Mouse (Mus musculus) NIH3T3 (cell line): ENCODE results near the gene Itgb3bp.

ENCODE experiments used
- DNase-seq: peaks from one replicate; pipeline ENCODE4 v3.0.0-alpha.2; 2012; ENCODE audit warnings: low read depth

Itgb3bp gene

DNA sequence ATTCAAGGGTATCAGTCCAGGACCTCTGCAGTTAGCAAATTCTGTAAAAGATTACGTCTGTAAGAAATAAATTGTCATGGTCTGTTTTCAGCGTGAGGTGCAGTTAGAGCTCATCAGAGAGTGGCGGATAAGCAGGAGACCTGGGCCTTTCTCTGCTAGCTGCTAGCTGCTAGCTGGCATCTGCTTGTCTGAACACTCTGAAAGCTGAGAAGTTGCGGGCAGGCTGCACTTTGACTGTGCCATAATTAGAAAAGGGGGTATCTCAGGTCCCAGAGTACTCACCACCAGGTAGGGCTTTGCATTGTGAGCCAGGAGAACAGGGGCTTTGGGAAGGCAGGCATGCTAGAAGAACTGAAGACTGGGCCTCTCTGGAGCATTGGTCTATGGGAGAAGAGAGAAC is 2.2 kb upstream of the Itgb3bp start:
- no peak for DNase-seq

DNA sequence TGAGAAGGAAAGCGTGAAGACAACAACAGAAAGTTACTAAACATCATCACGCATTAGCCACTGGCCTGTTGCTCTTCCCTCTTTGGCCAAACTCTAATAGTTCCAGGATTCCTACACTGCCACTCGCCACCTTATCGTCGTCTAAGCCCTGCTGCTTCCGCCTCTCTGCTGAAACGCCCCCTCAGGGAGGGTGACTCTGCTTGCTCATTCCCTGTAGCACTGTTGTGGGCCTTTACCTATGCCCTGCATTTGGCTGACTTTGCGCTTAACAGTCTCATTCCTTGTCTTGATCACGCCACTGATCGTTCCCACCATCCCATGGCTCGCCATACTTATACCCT is 1.6 kb upstream of the Itgb3bp start:
- DNase-seq: no peak

GRCm38 (mm10) chr4:99930518-99931239 is 1.1 kb upstream of the Itgb3bp start:
- peak; percentile 33 for DNase-seq

GRCm38 (mm10) chr4:99929149-99929612 is 432 bp downstream of the Itgb3bp start, which contains the start of gene Pgm1:
Pgm1 (plus strand) TSS chr4:99929414.
- DNase-seq: peak; percentile 89

DNA sequence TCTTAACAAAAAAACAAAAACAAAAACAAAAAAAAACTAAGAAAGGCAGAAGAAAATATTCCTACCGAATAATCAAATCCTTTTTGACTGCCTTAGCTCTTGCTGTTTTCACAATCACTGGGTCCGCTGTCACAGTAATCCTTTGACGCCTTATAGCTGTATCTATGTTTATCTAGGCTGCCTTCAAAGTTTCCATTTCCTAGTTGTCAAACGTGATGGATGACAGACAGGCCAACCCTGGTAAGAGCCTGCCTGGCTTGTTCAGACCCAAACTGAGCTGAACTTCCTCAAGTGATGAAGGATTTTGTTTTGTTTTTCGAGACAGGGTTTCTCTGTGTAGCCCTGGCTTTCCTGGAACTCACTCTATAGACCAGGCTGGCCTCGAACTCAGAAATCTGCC is 1.1 kb downstream of the Itgb3bp start:
- DNase-seq: no peak

- DNase-seq: no peak
Observed at GRCm38 (mm10) chr4:99926380-99926779, 3.2 kb downstream of the Itgb3bp start.

GRCm38 (mm10) chr4:99913894-99914451 is 15.6 kb downstream of the Itgb3bp start:
- DNase-seq: peak; percentile 84

DNA sequence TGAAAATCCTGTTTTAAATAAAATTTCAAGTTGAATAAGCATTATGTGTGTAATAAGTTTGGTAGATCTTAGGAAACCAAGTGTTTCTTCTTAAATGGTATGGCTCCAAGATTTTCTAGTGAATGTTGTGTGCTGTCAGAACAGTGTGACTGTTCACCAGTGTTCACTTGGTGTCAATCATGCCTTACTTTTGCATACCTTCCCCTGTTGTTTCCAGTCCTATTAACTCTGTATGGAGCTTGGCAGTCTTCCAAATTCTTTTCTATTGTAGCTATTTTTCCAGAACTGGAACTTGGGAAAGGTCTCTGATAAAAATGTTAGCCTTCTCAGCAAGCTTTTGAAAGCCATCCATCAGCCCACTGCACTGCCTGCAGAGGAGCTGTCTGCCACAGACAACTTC is 47.2 kb downstream of the Itgb3bp start:
- peak; percentile 7 for DNase-seq

- peak; percentile 83 for DNase-seq
Observed at GRCm38 (mm10) chr4:99881882-99882281, 47.7 kb downstream of the Itgb3bp start.

- peak; percentile 93 for DNase-seq
Observed at GRCm38 (mm10) chr4:99829094-99830073, 100.2 kb downstream of the Itgb3bp start, which contains the start of gene Efcab7. Efcab7 (plus strand) TSS chr4:99829198.

- DNase-seq: no peak
Observed at GRCm38 (mm10) chr4:99828739-99829093, 100.9 kb downstream of the Itgb3bp start.

- no peak for DNase-seq
Observed at GRCm38 (mm10) chr4:99828337-99828736, 101.3 kb downstream of the Itgb3bp start.

DNA sequence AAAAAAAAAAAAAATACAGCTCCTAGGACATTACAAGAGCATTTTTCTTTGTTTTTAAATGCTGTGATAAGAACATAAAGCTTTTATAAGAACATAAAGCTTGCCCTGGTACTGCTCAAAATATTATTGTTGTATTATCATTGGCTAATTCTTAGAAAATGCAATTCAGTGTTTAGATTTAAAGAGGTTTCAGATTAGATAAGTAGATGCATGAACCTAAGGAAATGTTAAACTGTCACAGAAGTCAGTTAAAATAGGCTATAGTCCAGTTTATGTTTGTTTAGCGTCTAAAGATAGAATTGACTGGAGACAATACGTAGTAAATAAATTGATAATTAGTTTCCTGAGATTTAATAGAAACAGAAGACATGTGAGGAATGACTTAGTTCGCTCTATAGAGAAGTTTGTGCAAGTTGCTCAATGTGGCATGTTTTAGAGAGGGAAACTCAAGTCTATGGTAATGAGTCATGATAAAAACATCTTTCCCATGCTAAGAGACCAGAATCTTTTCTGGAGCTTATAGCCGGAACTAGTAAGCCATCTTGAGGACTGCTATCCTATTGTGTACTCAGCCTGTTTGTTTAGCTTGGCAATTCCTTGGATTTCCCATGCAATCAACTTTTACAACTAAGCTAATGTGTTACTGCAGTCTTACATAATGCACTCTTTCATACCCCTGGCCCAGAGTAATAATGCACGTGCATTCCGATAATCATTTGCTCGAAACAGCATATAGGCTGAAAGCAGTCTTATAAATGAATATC is 112.7 kb downstream of the Itgb3bp start:
- DNase-seq: peak; percentile 71

DNA sequence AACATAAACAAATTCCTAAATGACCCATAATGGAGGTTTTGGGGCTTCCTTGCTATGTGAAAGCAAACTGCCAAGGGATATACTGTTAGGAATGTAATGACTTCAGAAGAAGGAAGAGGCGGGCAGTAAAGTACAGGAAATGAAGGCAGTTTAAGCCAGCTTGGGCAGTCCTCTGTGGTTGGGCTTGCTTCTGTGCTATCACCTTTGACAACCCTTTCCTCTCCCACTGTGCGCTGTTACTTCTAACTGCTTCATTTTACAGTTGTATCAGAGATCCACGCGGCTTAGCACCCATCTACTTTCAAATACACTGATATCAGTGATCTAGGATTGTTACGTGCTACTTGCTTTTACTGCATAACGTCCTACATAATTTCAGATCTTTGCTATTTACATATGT is 137.2 kb downstream of the Itgb3bp start:
- DNase-seq: no peak

DNA sequence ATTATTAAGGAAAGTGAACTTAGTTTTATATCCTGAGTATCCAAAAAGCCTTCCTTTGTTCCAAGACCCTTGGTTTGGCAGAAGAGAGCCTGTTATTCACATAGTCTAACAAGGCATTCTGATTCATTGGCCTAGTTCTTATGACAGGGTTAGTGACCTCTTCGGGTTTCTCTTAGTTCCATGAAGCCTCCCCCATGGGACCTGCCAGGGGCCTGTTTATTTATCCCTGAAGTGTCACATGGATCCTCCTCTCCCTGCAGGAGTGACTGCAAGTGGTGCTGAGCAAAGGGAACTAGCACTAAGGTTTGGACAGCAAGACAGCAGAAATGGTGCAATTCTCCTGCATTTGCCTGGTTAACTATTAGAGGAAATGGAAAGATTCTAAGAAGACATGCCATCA is 156.6 kb downstream of the Itgb3bp start:
- no peak for DNase-seq

DNA sequence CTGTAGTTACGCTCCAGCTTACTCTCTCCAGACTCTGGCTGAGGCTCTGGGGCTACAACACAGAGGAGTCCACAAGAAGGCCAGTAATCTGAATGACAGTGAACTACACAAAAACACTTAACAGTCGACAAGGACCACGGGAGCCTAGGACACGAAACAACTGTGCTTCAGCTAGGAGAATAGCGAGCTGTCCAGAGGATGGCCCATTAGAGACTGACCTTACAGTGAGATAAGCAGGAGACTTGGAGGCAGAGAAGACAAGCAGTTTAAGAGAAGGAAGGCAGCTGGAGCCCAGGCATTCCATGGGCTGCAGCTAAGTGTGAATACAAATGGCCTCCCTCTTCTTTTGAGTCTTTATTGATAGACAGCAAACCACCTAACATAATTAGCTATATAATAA is 159.1 kb downstream of the Itgb3bp start:
- DNase-seq: no peak

- DNase-seq: peak; percentile 20
Observed at GRCm38 (mm10) chr4:99766753-99767152, 162.9 kb downstream of the Itgb3bp start.

- DNase-seq: no peak
Observed at GRCm38 (mm10) chr4:99766303-99766702, 163.3 kb downstream of the Itgb3bp start.

DNA sequence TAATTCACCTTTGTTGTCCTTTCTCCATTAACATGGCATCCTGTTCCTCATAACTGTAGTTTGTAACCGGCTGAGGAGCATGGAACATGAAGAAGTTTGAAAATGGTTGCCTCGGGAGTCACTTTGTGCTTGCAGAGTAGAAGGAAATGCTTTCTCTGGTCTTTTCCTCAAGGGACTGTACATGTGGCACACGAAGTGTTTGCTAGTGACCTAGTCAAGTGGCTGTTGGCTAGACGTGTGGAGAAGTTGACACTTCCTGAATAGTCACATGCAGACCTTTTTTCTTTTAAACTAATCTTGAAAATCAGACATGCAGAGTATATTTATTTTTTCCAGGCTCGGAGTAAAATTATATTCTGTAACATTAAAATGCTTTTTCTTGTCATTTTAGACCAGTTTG is 177.2 kb downstream of the Itgb3bp start:
- DNase-seq: no peak

DNA sequence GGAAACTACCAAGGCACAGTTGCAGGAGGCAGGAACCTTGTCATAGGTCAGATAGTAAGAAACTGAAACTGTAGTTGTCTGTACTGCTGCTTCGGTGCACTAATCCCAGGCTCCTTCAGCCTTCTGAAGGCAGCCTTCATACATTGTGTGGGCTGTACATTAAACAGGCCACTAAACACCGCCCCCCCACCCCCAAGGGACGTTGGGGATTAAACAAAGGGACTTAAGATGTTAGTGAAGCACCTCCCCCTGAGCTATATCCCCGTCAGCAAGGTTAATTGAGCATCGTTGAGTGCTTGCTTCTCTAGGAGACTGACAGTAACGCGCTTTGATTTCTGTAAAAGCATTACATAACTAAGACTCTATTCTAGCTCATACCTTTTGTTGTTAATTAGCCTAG is 189.8 kb downstream of the Itgb3bp start:
- DNase-seq: no peak

GRCm38 (mm10) chr4:99725914-99726451 is 203.6 kb downstream of the Itgb3bp start:
- DNase-seq: no peak

GRCm38 (mm10) chr4:99724331-99724730 is 205.3 kb downstream of the Itgb3bp start:
- no peak for DNase-seq
